Mouse (Mus musculus): ENCODE measurements around the gene Edn1. TPM values are rescaled to one million over a fixed set of nuclear protein-coding genes. Genes with fewer than 3 reads are reported as not detected.
A peak's percentile ranks its signal among the peaks of the same experiment; 100 is the strongest.

Gene Edn1
- polyA plus RNA-seq (2012; rRNA removed) = 1.5 and 1.9 TPM in 2 replicates

DNA sequence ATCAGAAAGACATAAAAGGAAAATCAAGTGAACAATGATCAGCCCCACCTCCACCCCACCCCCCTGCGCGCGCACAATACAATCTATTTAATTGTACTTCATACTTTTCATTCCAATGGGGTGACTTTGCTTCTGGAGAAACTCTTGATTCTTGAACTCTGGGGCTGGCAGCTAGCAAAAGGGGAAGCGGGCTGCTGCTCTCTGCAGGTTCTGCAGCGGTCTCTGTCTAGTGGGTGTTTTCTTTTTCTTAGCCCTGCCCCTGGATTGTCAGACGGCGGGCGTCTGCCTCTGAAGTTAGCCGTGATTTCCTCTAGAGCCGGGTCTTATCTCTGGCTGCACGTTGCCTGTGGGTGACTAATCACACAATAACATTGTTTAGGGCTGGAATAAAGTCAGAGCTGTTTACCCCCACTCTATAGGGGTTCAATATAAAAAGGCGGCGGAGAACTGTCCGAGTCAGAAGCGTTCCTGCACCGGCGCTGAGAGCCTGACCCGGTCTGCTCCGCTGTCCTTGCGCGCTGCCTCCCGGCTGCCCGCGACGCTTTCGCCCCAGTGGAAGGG is at the start of gene Edn1:
Gene Edn1 (plus strand): TSS at position 316 of the 561 bp plus-strand sequence.
- TF ChIP-seq POLR2A (IDR thresholded peaks at IDR 0.05; ENCODE audit: low read depth, low read length) (no peak), CTCF (conservative IDR thresholded peaks at IDR 0.05; ENCODE audit: insufficient read depth, insufficient read length, low read depth, low read length) (no peak)
- H3K4me3 ChIP-seq (ENCODE audit: insufficient read depth, low read depth, low read length) = peak within 1 kb of the TSS; percentile 49
- H3K4me1 ChIP-seq (ENCODE audit: control insufficient read depth, insufficient read depth, low read length) = peaks cover 9% of the 10 kb centered on the region
- no peak within 1 kb of the TSS for H3K27ac ChIP-seq (ENCODE audit: insufficient read depth, low read depth, low read length)
- under 1% methylated on average over 26 of the region's 26 CpGs for WGBS
- peak; percentile 68 for DNase-seq
- H3K27me3 ChIP-seq (replicated peaks; ENCODE audit: control insufficient read depth, insufficient read depth, low read length) = no peaks in the 10 kb centered on the region; the same call in 1 of the 2 replicates
- no peaks in the 10 kb centered on the region for H3K36me3 ChIP-seq (ENCODE audit: control insufficient read depth, insufficient read depth, low read length)

DNA sequence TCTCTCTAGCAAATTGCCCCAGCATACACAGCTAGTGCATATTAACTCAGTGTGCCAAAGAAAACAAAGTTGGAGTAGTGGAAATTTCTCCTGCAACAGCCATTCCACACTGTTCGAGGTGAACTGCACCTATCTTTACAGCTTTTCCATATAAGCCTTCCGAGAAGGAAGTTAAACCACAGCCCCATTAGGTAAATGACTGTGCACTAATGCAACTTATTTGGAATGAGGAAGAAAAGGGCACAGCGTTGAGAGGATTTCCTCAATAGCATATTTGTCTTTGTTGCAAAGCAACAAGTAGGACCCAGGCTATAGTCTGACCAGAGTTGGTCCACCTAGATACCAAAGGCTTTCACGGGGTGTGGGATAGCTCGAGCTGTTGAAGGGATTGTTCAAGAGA is 47.5 kb upstream of the Edn1 start:
- Histone ChIP-seq H3K4me1 (ENCODE audit: control insufficient read depth, insufficient read depth, low read length) (no peaks in the 10 kb centered on the region), H3K36me3 (ENCODE audit: control insufficient read depth, insufficient read depth, low read length) (no peaks in the 10 kb centered on the region), H3K27ac (ENCODE audit: insufficient read depth, low read depth, low read length) (no peak overlapping the region), H3K4me3 (ENCODE audit: insufficient read depth, low read depth, low read length) (no peak overlapping the region), H3K27me3 (replicated peaks; ENCODE audit: control insufficient read depth, insufficient read depth, low read length) (no peaks in the 10 kb centered on the region)
- 62% methylated on average over 5 of the region's 5 CpGs for WGBS
- no peak for DNase-seq
- no peak for TF ChIP-seq POLR2A (IDR thresholded peaks at IDR 0.05; ENCODE audit: low read depth, low read length)

DNA sequence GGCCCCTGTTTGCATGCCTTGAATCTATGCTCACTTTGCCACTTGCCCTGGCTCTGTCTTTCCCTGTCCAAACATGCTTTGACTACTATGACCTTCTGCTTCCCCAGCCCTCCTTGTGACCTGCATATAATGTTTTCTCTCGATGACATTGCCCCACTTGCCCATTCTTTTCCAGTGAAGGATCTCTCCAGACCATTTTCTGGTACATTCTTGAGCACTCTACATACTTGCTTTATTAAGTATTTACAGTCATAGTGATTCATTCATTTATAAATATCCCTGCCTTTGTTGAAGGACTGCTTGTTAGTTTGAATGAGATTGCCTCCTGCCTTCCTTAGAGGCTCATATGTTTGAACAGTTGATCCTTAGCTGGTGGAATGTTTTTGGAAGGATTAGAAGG is 46.2 kb upstream of the Edn1 start:
- TF ChIP-seq CTCF (conservative IDR thresholded peaks at IDR 0.05; ENCODE audit: insufficient read depth, insufficient read length, low read depth, low read length) (no peak), POLR2A (IDR thresholded peaks at IDR 0.05; ENCODE audit: low read depth, low read length) (no peak)
- H3K36me3 ChIP-seq (ENCODE audit: control insufficient read depth, insufficient read depth, low read length) = no peaks in the 10 kb centered on the region
- no peaks in the 10 kb centered on the region for H3K4me1 ChIP-seq (ENCODE audit: control insufficient read depth, insufficient read depth, low read length)
- no peak for DNase-seq
- H3K4me3 ChIP-seq (ENCODE audit: insufficient read depth, low read depth, low read length) = no peak overlapping the region
- no peaks in the 10 kb centered on the region for H3K27me3 ChIP-seq (replicated peaks; ENCODE audit: control insufficient read depth, insufficient read depth, low read length)
- WGBS = 78% methylated on average over 1 of the region's 1 CpGs
- no peak overlapping the region for H3K27ac ChIP-seq (ENCODE audit: insufficient read depth, low read depth, low read length)

DNA sequence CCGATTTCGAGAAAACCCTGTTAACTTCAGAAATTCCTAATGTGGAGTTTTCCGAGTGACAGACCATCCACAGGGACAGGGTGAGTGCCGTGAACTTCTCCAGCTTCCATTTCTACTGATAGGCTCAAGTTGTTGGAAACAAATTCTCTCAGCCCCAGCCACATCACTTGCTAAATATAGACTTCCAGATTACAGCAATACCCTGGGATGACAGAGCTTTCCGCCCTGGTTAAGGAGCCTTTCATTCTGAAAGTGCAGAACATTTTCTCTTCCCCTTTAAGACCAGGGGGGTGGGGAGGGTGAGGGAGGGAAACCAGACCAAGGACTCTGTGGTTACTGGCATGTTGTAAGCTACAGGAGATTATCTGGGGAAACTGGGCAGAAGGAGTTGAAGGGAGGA is 42.9 kb upstream of the Edn1 start:
- H3K27me3 ChIP-seq (replicated peaks; ENCODE audit: control insufficient read depth, insufficient read depth, low read length) = no peaks in the 10 kb centered on the region
- H3K27ac ChIP-seq (ENCODE audit: insufficient read depth, low read depth, low read length) = no peak overlapping the region
- peak; percentile 30 for DNase-seq
- no peaks in the 10 kb centered on the region for H3K4me1 ChIP-seq (ENCODE audit: control insufficient read depth, insufficient read depth, low read length)
- H3K4me3 ChIP-seq (ENCODE audit: insufficient read depth, low read depth, low read length) = no peak overlapping the region
- H3K36me3 ChIP-seq (ENCODE audit: control insufficient read depth, insufficient read depth, low read length) = no peaks in the 10 kb centered on the region
- no peak for TF ChIP-seq POLR2A (IDR thresholded peaks at IDR 0.05; ENCODE audit: low read depth, low read length)
- TF ChIP-seq CTCF (conservative IDR thresholded peaks at IDR 0.05; ENCODE audit: insufficient read depth, insufficient read length, low read depth, low read length) = no peak
- 86% methylated on average over 5 of the region's 5 CpGs for WGBS

DNA sequence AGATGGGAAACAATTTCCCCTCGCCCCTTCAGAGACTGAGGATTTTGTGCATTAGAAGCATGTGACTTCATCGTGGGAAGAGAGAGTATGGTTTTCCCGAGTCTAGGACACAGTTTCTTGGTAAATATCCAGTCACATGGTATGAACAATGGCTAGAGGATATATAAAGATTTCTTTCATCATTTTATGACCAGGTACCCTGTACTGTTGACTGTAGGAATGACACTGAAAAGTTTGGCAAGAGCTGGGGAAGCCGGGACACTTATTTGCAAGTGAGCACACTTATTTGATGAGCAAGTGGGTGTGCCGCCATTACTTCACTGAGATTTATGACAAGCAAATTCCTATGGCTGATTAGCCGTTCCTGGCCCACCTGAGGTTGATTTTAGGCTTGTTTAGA is 40.6 kb upstream of the Edn1 start:
- no peaks in the 10 kb centered on the region for H3K27me3 ChIP-seq (replicated peaks; ENCODE audit: control insufficient read depth, insufficient read depth, low read length)
- WGBS = 82% methylated on average over 6 of the region's 6 CpGs

DNA sequence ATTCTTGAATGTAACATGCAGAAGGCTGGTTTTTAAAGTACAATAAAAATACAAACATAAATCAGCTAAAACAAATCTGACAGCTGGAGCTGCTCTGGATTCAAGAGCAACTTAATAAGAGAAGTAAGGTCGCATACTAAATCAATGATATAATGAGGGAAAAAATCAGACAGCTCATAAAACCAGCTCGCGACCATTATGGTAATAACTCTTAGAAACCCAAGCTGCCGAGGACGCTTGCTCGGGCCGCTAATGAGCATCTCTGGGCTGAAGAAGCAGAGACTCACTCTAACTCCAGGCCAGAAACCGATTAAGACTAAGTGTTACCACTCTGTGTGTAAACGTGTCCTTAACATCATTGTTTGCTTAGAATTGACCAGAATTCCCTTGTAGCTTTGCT is 31.2 kb upstream of the Edn1 start:
- Histone ChIP-seq H3K27me3 (replicated peaks; ENCODE audit: control insufficient read depth, insufficient read depth, low read length) (no peaks in the 10 kb centered on the region), H3K4me1 (ENCODE audit: control insufficient read depth, insufficient read depth, low read length) (no peaks in the 10 kb centered on the region), H3K27ac (ENCODE audit: insufficient read depth, low read depth, low read length) (no peak overlapping the region), H3K36me3 (ENCODE audit: control insufficient read depth, insufficient read depth, low read length) (no peaks in the 10 kb centered on the region), H3K4me3 (ENCODE audit: insufficient read depth, low read depth, low read length) (no peak overlapping the region)
- WGBS = 59% methylated on average over 9 of the region's 9 CpGs
- no peak for DNase-seq
- TF ChIP-seq CTCF (conservative IDR thresholded peaks at IDR 0.05; ENCODE audit: insufficient read depth, insufficient read length, low read depth, low read length) = no peak
- TF ChIP-seq POLR2A (IDR thresholded peaks at IDR 0.05; ENCODE audit: low read depth, low read length) = no peak

More for the DNA sequence above, 40.6 kb upstream of the Edn1 start:
- H3K36me3 ChIP-seq (ENCODE audit: control insufficient read depth, insufficient read depth, low read length) = no peaks in the 10 kb centered on the region
- no peak overlapping the region for H3K27ac ChIP-seq (ENCODE audit: insufficient read depth, low read depth, low read length)
- DNase-seq = no peak
- no peak overlapping the region for H3K4me3 ChIP-seq (ENCODE audit: insufficient read depth, low read depth, low read length)
- no peak for TF ChIP-seq CTCF (conservative IDR thresholded peaks at IDR 0.05; ENCODE audit: insufficient read depth, insufficient read length, low read depth, low read length)
- TF ChIP-seq POLR2A (IDR thresholded peaks at IDR 0.05; ENCODE audit: low read depth, low read length) = no peak
- no peaks in the 10 kb centered on the region for H3K4me1 ChIP-seq (ENCODE audit: control insufficient read depth, insufficient read depth, low read length)

DNA sequence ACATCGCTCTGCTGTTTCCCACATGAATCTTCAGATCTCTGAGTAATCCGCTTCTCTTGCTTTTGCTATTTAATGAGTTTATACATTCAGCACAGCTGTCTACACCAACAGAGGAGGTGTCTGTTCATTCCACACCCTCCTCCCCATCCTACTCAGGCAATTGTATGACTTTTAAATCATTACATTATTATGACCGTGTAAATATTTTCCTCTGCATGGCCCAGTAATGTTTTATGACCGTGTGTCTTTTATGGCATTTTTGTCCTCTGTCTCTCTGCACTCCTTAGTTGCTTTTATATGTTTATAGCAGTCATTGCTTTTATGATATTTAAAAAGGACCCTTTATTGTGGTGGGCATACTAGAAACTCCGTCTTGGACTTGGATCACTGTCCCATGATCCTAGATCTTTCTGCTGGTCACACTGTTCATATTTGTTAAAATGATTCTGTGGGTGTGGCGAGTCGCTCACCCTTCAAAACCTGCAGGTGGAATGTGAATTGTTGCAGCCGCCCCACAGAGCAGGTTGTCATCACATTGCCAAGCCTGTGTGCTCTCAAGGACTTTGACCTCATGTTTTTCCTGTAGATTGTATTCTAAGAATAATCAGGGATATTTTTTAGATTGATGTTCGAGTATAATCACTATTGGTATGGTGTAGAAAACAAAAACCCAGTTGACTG is 24.4 kb upstream of the Edn1 start:
- Histone ChIP-seq H3K4me3 (ENCODE audit: insufficient read depth, low read depth, low read length) (no peak overlapping the region), H3K4me1 (ENCODE audit: control insufficient read depth, insufficient read depth, low read length) (peaks cover 9% of the 10 kb centered on the region; the same call in 1 of the 2 replicates), H3K36me3 (ENCODE audit: control insufficient read depth, insufficient read depth, low read length) (no peaks in the 10 kb centered on the region), H3K27ac (ENCODE audit: insufficient read depth, low read depth, low read length) (no peak overlapping the region), H3K27me3 (replicated peaks; ENCODE audit: control insufficient read depth, insufficient read depth, low read length) (no peaks in the 10 kb centered on the region)
- WGBS = 59% methylated on average over 9 of the region's 9 CpGs
- DNase-seq = peak; percentile 57
- TF ChIP-seq POLR2A (IDR thresholded peaks at IDR 0.05; ENCODE audit: low read depth, low read length) (no peak), CTCF (conservative IDR thresholded peaks at IDR 0.05; ENCODE audit: insufficient read depth, insufficient read length, low read depth, low read length) (no peak)
